Mouse (Mus musculus) left cerebral cortex, postnatal 14 days (tissue): ENCODE measurements around the gene Gatd1. TPM values are rescaled to one million over a fixed set of nuclear protein-coding genes. Genes with fewer than 3 reads are reported as not detected.
A peak's percentile ranks its signal among the peaks of the same experiment; 100 is the strongest.

Source experiments
- DNase-seq, 2 experiments: peaks; one replicate each; pipeline ENCODE4 v3.0.0; 2021 to 2022; ENCODE audit warnings: low spot score in 2 of 2, mixed read lengths in 1 of 2
- intact Hi-C: fragments of 180-260 bp; cut with DNase I; formaldehyde crosslinking; loops from one replicate; pipeline ENCODE4 v1.15.1; 2025
- total RNA-seq, 2 experiments: library from RNA; stranded (reverse); gene quantifications; 2 replicates each; pipeline ENCODE4 v1.2.3; 2021

Gene Gatd1
- total RNA-seq, 2 experiments from 2014 or later, result 36.0 to 42.6 TPM

GRCm38 (mm10) chr7:141443828-141444237 lies 29.9 kb upstream of the Gatd1 start, which contains the start of gene Pidd1:
TSS of gene Pidd1 (minus strand) at chr7:141444025.
- intact Hi-C loops, result no loop called here

GRCm38 (mm10) chr7:141443081-141443821 lies 29.3 kb upstream of the Gatd1 start:
- intact Hi-C loops, result no loop called here
- DNase-seq, result no peak

More at GRCm38 (mm10) chr7:141443828-141444237, 29.9 kb upstream of the Gatd1 start, which contains the start of gene Pidd1:
- DNase-seq, result no peak

- intact Hi-C loops, result no loop called here
Observed at GRCm38 (mm10) chr7:141442199-141442598, 28.3 kb upstream of the Gatd1 start.

DNA sequence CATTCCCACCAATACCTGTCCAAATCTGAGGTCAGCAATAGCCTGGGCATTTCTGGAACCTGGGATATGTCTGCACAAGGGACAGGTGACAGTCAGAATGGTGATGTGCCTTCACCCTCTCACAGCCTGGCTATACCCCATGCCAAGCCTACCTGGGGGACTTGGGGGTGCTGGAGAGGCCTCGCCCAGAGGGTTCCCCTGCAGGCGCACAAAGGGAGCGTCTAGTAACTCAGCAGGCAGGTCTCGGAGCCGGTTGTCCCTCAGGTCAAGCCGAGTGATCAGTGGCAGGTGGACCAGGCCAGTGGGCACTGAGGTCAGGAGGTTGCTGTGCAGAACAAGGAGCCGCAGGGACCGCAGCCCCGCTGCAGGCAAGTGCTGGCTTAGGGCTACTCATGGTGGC lies 27.5 kb upstream of the Gatd1 start:
- intact Hi-C loops, result no loop called here
- no peak for DNase-seq

More at GRCm38 (mm10) chr7:141442199-141442598, 28.3 kb upstream of the Gatd1 start:
- DNase-seq, result no peak

DNA sequence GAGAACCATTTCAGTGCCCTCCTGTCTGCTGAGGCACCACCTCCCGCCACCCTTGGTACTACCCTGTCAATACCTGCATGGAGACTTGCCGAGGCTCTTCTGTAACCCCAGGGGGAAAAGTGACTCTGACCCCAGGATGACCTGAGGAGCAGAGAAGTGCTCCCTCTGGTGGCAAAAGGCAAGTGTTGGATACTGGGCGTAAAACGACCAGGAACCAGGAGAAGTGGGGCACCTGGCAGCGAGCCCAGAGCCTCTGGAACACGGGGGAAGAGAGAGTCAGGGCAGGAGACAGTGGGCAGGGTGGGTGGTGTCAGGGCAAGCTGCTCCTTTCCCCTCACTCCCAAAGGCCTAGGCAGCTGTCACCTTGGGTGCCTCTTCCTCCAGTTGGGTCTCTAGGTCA lies 26.7 kb upstream of the Gatd1 start:
- intact Hi-C loops, result no loop called here
- DNase-seq, result peak; percentile 61 to 66

DNA sequence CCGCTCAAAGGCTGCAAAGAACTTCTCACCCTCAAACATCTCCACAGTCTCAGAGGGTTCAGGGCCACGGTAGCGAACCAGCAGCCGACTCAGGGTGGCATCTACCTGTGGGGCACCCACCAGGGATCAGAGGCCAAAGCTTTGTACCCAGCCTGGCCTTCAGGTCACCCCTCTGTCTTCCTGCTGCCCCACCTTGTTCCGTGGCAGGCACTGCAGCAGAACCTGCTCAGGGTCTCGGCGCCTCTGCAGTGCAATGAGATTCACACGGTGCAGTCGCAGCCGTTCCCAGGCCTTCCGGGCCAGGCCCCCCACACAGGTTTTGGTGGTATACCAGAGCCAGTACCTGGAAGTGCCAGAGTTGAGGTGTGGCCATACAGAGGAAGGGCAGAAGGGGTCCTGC lies 25.9 kb upstream of the Gatd1 start:
- DNase-seq, result no peak
- intact Hi-C loops, result no loop called here

GRCm38 (mm10) chr7:141439140-141439679 lies 25.3 kb upstream of the Gatd1 start:
- intact Hi-C loops, result no loop called here
- no peak for DNase-seq

- intact Hi-C loops, result no loop called here
- no peak for DNase-seq
Observed at GRCm38 (mm10) chr7:141438201-141438968, 24.4 kb upstream of the Gatd1 start.

- intact Hi-C loops, result no loop called here
Observed at GRCm38 (mm10) chr7:141437178-141438120, 23.5 kb upstream of the Gatd1 start, which contains the start of gene Slc25a22. TSS of gene Slc25a22 (minus strand) at chr7:141437892.

DNA sequence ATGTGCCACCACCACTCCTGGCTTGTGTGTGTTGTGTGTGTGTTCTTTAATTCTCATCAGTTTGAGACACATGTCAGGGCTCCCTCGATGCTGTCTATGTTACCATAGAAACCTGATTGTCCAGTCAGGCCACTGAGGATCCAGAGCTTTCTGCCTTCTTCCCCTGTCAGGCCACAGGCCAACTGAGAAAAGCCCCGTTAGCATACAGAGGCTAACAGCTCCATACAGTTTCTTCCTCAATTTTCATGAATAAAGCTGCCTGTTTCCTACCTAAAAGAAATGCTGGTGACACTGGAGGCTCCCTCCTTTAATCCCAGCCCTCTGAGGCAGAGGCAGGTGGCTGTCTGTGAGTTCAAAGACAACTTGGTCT lies 22.6 kb upstream of the Gatd1 start:
- intact Hi-C loops, result no loop called here
- DNase-seq, result no peak

More at GRCm38 (mm10) chr7:141437178-141438120, 23.5 kb upstream of the Gatd1 start, which contains the start of gene Slc25a22:
- peak; percentile 82 to 86 for DNase-seq

GRCm38 (mm10) chr7:141435856-141436522 lies 22.1 kb upstream of the Gatd1 start:
- intact Hi-C loops, result no loop called here
- no peak for DNase-seq

DNA sequence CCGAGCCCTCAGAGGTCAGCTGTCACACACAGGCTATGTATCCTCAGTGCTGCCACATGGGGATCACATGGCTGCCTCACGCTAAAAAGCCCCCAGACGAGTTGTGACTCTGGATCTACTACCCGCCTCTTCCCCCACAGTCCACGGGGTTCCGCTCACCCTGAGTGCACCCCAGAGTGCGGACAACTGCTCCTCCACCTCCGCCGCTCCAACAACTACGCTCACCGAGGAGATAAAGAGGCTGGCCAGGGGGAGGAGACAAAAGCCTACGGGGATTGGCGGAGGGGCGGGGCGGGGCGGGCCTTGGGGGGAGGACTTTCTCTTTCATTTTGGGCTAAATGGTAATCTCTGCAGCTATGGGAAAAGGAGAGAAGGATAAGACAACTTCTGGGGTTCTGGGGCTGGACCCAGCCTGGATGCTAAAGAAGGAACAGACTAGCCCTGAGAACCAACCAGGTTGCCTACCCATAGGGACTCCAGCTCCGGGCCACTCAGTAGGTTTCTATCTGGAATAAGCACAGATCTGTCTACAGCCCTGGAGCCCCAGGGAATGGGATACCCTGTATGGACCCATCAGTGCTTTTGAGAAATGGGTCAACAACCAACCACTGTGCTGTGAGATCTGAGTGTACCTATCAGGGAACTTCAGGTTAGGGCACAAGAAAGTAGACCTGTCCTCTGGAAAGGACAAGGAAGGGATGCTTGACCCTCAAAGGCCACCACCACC lies 21.4 kb upstream of the Gatd1 start:
- DNase-seq, result peak; percentile 58 to 64
- intact Hi-C loops, result no loop called here

DNA sequence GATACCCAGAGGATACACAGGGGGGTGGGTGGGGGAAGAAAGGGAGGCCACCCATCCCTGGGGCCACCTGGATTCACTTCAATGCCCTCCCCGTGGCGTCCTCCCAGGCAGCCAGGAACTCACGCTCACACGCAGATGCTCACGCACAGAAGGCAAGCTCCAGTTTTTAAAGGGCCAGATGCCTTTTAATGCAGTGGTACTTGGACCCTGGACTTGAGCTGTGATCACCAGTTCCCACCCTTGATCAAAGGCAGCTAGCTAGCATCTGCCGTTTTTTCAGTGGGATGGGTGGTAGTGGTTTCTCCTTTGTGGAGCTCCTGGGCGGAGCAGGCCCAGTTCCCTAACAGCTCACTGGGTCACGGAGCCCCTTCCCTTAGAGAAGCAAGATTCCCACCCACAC lies 20.5 kb upstream of the Gatd1 start:
- intact Hi-C loops, result no loop called here
- peak; percentile 74 to 80 for DNase-seq

GRCm38 (mm10) chr7:141433517-141434400 lies 19.8 kb upstream of the Gatd1 start:
- intact Hi-C loops, result no loop called here
- DNase-seq, result no peak

GRCm38 (mm10) chr7:141432741-141433516 lies 19.0 kb upstream of the Gatd1 start:
- intact Hi-C loops, result no loop called here
- DNase-seq, result no peak

DNA sequence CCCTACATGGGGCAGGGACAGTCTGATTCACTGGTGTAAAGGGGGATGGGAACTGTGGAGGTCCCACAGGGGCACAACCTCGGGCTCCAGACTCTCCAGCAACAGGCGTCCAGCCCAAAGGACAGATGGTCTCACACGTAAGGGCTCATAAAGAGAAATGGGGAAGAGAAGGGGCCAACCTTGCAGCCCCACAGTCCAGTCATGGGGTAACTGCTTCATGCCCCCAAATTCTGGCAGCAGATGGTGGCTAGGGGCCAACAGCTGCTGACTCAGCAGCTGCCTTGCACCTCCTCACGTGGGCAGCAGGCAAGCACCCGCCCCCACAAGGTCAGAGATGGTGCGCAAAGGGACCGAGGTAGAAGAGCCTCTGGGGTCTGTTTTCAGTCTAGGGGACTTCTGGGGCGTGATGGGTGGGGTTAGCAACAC lies 18.3 kb upstream of the Gatd1 start:
- no peak for DNase-seq
- intact Hi-C loops, result no loop called here
